Mouse (Mus musculus) thymus, adult 2 months (tissue): ENCODE results near the gene Baz2b.

Source experiments
- CTCF ChIP-seq: fragments of 200-500 bp; IDR thresholded peaks from 2 replicates; pipeline ENCODE4 v1.5.1; 2012; ENCODE audit warnings: mild to moderate bottlenecking, control low read depth, low read length, moderate library complexity, borderline replicate concordance; ENCODE audit not compliant: control insufficient read depth, poor library complexity, insufficient read depth; ENCODE audit errors: extremely low read depth
- POLR2A ChIP-seq: fragments of 200-500 bp; IDR thresholded peaks from 2 replicates; pipeline ENCODE4 v1.6.1; 2012; ENCODE audit warnings: mild to moderate bottlenecking, low read length, control low read depth, moderate library complexity; ENCODE audit not compliant: control insufficient read depth, poor library complexity, insufficient read depth; ENCODE audit errors: extremely low read depth

DNA sequence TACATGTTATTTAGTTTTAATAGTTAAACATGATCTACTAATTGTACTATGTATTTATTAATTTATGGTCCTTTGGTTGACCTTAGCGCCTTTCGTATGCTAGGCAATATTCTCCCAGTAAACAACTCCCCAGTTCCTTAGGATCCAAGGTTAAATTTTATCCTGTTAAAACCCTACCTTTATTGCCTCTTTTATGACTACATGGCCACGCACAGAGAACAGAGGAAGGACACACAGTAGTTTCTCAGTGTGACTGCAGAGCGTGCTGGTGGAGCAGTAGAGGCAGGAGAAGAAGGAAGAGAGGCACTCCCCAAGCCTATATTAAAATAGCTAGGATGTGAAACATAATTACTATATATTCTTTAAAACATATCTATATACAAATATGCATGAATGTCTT is 5.9 kb downstream of the Baz2b start:
- TF ChIP-seq CTCF = no peak
- TF ChIP-seq POLR2A = no peak
